Mouse (Mus musculus): ENCODE data around the gene Jph4. TPM values are rescaled to one million over a fixed set of nuclear protein-coding genes. Genes with fewer than 3 reads are reported as not detected.

Jph4 gene
- polyA plus RNA-seq, 1 experiment from 2014 or later, result 21.4 TPM

DNA sequence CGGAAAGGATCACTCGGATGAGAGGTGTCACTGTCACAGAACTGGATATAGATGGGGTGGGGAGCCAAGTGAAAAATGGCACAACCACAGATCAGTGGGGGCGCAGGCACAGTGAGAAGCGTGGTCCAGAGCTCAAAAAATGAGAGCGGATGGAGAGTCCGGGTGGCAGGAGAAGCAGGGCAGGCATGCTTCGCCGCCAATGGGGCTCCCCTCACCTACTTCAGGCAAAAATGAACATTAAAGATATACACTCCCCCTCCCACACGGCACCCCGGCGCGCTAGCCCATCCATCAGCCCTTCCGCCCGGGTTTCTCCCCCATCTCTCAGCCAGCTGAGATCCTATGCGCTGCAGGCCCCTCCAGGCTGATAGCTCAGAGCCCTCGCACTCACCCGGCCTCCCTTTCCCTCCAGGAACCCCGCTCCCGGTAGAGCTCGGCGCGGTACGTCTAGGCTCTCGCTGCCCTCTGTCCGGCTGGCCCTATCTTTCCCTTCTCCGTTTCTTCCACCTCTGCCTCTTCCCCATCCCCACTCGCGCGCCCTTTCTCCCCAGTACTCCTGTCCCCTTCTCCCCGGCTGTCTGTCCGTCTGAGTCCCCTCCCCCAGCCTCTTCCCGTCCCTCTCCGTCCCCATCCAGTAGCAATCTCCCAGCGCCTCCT, 25.4 kb downstream of the Jph4 start:
- Histone ChIP-seq H3K4me2 (peak overlapping the region; percentile 90), H3K27me3 (no peaks in the 10 kb centered on the region), H3K9me3 (no peaks in the 10 kb centered on the region), H3K4me1 (replicated peaks) (peaks cover 74% of the 10 kb centered on the region), H3K9ac (peak overlapping the region; percentile 99), H3K27ac (replicated peaks) (peak overlapping the region; percentile 98), H3K4me3 (peak overlapping the region; percentile 79), H3K36me3 (0 out of 2 replicates have a peak, but pooled peaks cover 3% of the 10 kb centered on the region)
- peak; percentile 23 for ATAC-seq (ENCODE audit: low read depth)
- 2% methylated on average over 33 of the region's 34 CpGs for WGBS

DNA sequence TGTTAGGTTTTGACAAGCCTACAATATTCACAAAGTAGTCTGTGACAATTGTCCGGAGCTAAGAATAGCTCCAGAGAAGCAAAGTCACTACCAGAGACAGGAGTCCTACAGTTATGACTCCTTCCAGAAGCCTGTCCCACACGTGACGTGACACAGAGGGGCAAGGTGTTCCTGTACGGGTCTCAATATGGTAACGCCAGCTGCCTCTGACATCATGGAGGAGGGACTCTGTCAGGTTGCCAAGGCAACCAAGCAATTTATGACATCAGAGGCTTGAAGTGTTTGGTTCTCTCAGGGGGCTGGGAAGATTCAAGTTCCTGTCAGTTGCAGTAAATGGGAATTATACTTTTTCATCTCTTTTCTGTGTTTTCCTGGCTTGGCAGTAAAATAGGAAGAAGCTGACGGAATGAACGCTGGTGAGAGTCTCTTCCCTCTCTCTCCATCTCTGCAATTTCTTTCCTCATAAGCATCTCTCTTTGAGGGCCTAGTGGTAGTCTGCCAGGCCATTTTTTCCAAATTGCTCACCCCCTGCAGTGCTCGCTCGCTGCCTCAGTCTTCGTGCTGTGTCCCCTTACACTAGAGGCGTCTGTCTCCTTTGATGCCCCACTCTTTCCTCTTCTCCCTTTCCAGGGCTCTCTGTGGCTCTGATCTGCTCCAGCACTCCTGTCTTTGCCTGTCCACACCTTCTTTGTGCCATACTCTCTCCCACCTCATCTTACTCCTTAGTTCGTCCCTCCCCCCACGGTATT, 27.4 kb downstream of the Jph4 start:
- peak overlapping the region; percentile 90 for H3K4me2 ChIP-seq
- no peaks in the 10 kb centered on the region for H3K27me3 ChIP-seq
- ATAC-seq (ENCODE audit: low read depth), result no peak
- H3K9me3 ChIP-seq, result no peaks in the 10 kb centered on the region
- H3K27ac ChIP-seq (replicated peaks), result peak overlapping the region; percentile 98
- 0 out of 2 replicates have a peak, but pooled peaks cover 4% of the 10 kb centered on the region for H3K36me3 ChIP-seq
- 29% methylated on average over 13 of the region's 13 CpGs for WGBS
- peak overlapping the region; percentile 99 for H3K9ac ChIP-seq
- peaks cover 78% of the 10 kb centered on the region for H3K4me1 ChIP-seq (replicated peaks)
- H3K4me3 ChIP-seq, result peak overlapping the region; percentile 79

DNA sequence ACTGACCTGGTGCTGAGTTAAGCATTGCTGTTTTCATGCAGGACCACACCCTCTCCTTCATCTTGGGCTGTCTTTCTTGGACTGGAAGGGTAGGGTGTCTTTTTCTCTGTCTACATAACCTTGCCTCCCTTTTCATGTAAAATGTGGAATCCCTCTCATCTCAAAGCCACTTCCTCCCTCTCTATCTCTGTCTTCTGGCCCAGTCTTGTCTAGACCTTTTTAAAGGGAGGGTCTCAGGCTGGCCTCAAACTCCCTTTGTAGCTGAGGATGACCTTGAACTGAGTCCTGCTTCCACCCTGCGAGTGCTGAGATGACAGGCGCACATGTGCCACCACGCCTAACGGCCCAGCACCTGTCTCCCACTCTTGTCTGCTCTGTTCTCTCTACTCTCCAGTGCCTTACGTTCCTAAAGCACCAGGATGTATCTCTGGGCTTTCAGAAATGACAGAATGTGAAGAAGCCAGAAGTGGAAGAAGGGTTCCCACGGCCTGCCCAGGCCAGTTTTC, 30.7 kb downstream of the Jph4 start:
- Histone ChIP-seq H3K4me1 (replicated peaks) (peaks cover 91% of the 10 kb centered on the region), H3K4me3 (no peak overlapping the region), H3K27ac (replicated peaks) (peak overlapping the region; percentile 84), H3K36me3 (peaks cover 14% of the 10 kb centered on the region), H3K27me3 (no peaks in the 10 kb centered on the region), H3K9me3 (no peaks in the 10 kb centered on the region), H3K9ac (peak overlapping the region; percentile 34; the same call in 1 of the 2 replicates), H3K4me2 (peak overlapping the region; percentile 40)
- no peak for ATAC-seq (ENCODE audit: low read depth)
- WGBS, result 85% methylated on average over 6 of the region's 6 CpGs

DNA sequence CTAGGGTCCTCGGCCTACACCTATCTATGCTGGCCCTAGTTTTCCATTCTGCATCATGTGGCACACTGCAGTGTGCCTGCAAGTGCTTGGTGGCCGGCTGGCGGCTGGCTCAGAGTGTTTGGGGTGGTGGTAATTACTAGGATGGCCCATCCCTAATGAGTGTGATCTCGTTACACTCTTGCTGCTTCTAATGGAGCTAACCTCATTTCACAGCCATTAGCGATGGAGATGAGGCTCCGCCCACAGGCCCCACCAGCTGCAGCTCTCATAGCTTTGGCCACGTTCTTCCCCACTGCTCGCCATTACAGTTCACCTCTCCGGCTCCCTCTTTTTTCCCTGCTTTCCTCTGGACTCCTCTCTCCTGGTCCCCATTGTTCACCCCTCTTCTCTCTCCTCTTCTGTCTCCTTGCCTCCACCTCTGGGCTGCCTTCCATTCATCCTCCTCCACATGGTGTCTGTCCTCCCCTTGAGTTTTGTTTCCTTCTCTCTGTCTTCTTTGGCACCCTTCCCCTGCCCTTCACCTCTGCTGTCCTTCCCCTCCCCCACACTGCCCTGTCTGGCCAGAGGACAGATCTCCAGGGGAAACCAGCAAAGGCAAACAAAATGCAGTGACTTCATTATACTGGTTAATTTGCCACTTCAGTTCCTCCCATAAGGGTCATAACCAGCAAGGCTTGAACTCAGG, 31.3 kb downstream of the Jph4 start:
- H3K4me3 ChIP-seq, result no peak overlapping the region
- no peaks in the 10 kb centered on the region for H3K9me3 ChIP-seq
- ATAC-seq (ENCODE audit: low read depth), result peak; percentile 60
- H3K4me2 ChIP-seq, result peak overlapping the region; percentile 40
- peak overlapping the region; percentile 34; the same call in 1 of the 2 replicates for H3K9ac ChIP-seq
- no peaks in the 10 kb centered on the region for H3K27me3 ChIP-seq
- peaks cover 91% of the 10 kb centered on the region for H3K4me1 ChIP-seq (replicated peaks)
- peaks cover 14% of the 10 kb centered on the region for H3K36me3 ChIP-seq
- WGBS, result 18% methylated on average over 9 of the region's 9 CpGs
- peak overlapping the region; percentile 84 for H3K27ac ChIP-seq (replicated peaks)

DNA sequence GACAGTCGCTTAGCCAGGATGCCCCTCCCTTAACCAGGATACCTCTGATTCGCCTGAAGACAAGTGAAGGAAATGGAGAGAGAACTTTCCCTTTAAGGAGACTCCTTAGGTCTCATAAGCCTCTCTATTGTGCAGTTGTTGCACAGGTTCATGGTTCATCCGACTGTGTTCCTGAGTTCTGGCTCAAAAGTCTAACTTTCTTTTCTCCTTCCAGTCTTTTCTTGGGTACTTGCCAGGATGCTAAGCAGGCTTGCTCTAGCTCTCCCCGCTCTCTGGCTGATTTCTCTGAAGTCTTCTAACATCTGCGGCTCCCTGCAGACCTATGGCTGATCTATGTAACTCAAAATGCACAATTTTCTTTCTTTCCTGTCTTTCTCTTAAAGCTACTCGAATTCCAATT, 33.3 kb downstream of the Jph4 start:
- no peak overlapping the region for H3K9ac ChIP-seq
- peaks cover 89% of the 10 kb centered on the region for H3K4me1 ChIP-seq (replicated peaks)
- no peak overlapping the region for H3K4me3 ChIP-seq
- H3K27ac ChIP-seq (replicated peaks), result no peak overlapping the region
- no peaks in the 10 kb centered on the region for H3K27me3 ChIP-seq
- WGBS, result 76% methylated on average over 6 of the region's 6 CpGs
- no peak overlapping the region for H3K4me2 ChIP-seq
- peaks cover 14% of the 10 kb centered on the region for H3K36me3 ChIP-seq
- no peak for ATAC-seq (ENCODE audit: low read depth)
- no peaks in the 10 kb centered on the region for H3K9me3 ChIP-seq

DNA sequence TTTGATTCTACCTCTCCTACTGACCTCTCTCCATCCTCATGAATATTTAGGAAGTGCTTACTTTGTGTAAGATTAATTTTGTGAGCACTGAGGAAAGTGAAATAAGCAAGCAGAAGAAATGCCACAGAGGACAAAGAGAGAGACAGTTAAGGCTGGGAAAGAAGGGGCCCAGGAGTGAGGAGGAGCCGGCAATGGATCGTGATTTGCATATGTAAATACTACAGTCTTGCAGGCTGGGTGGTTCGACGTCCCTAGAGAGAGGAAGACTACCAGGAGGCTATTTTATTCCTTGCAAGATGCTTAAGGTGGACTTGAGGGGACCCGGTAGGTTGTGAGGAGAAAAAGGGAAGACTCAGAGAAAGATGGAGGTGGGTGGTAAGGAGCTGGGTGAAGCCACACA, 35.6 kb downstream of the Jph4 start:
- Histone ChIP-seq H3K27me3 (no peaks in the 10 kb centered on the region), H3K4me1 (replicated peaks) (peaks cover 89% of the 10 kb centered on the region), H3K9ac (peak overlapping the region; percentile 34; the same call in 1 of the 2 replicates), H3K4me2 (no peak overlapping the region), H3K27ac (replicated peaks) (peak overlapping the region; percentile 62; the same call in 1 of the 2 replicates), H3K9me3 (no peaks in the 10 kb centered on the region), H3K4me3 (no peak overlapping the region), H3K36me3 (peaks cover 10% of the 10 kb centered on the region)
- 16% methylated on average over 5 of the region's 5 CpGs for WGBS
- ATAC-seq (ENCODE audit: low read depth), result no peak

DNA sequence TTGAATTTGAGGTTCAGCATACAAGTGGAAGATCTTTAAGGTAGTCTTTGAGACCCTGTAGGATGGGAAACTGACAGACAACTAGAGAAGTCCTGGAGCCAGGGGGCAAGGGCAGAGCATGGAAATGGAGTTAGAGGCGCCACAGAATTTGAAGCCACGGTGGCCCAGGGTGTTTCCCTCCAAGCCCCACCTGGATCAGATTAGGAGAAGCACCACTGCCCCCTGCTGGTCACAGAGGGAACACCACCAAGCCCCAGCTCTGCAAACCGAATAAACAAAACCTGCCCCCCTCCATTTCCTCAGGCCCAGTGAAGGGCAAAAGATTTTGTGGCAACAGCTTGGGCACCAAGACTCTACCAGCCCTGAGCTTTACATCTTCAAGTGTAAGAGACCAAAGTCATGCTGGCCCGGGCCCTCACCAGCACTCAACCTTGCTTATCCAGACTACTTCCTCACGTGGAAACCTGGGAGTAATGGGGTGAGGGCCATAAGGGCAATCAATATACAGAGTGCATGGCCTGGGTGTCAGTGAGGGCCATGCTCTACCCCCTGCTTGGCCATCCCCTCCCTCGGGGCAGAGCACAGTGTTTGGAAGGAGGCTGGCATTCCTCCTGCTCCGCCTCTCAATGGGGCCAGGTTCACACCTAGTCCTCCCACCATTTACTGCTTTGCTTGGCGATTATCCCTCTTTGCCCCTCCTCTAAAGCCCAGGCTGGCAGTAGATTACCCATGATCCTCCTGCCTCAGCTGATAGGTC, 37.3 kb downstream of the Jph4 start:
- peaks cover 18% of the 10 kb centered on the region for H3K36me3 ChIP-seq
- H3K4me2 ChIP-seq, result peak overlapping the region; percentile 51
- peaks cover 80% of the 10 kb centered on the region for H3K4me1 ChIP-seq (replicated peaks)
- H3K9me3 ChIP-seq, result no peaks in the 10 kb centered on the region
- H3K9ac ChIP-seq, result peak overlapping the region; percentile 63
- H3K27ac ChIP-seq (replicated peaks), result peak overlapping the region; percentile 96
- H3K27me3 ChIP-seq, result no peaks in the 10 kb centered on the region
- ATAC-seq (ENCODE audit: low read depth), result peak; percentile 30
- peak overlapping the region; percentile 12; the same call in 1 of the 2 replicates for H3K4me3 ChIP-seq
- 13% methylated on average over 8 of the region's 8 CpGs for WGBS

DNA sequence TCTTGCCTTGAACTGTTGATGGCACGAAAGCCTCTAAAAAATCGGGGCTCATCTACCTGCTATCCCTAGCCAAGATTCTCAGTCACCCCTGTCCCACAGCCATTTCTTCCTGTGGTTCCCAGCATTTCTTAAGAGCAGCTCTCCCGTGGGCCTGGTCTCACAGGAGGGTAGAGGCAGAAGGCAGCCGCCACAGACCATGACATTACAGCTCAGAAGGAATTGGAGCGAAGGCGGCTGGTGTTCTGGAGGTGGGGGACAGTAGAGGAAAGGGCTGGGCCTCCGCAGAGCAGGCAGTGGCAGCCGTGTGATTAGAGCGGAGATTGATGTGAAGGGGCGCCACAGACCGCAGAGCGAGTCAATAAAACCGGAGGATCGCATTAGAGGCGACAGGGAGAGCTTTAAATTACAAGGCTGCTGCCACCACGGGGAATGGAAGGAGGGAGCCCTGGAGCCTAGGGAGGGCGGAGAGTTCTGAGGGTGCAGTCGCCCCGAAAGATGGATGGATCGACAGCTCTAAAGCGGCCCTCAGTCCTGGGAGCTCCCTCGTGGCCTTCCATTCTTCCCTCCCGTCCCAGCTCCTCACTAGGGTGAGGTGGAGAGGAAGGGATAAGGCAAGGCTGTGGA, 38.3 kb downstream of the Jph4 start:
- H3K9me3 ChIP-seq, result no peaks in the 10 kb centered on the region
- H3K27ac ChIP-seq (replicated peaks), result peak overlapping the region; percentile 96
- H3K4me3 ChIP-seq, result peak overlapping the region; percentile 12; the same call in 1 of the 2 replicates
- H3K36me3 ChIP-seq, result peaks cover 23% of the 10 kb centered on the region
- peaks cover 73% of the 10 kb centered on the region for H3K4me1 ChIP-seq (replicated peaks)
- 3% methylated on average over 23 of the region's 23 CpGs for WGBS
- peak overlapping the region; percentile 63 for H3K9ac ChIP-seq
- ATAC-seq (ENCODE audit: low read depth), result peak; percentile 84
- peak overlapping the region; percentile 51 for H3K4me2 ChIP-seq
- no peaks in the 10 kb centered on the region for H3K27me3 ChIP-seq

DNA sequence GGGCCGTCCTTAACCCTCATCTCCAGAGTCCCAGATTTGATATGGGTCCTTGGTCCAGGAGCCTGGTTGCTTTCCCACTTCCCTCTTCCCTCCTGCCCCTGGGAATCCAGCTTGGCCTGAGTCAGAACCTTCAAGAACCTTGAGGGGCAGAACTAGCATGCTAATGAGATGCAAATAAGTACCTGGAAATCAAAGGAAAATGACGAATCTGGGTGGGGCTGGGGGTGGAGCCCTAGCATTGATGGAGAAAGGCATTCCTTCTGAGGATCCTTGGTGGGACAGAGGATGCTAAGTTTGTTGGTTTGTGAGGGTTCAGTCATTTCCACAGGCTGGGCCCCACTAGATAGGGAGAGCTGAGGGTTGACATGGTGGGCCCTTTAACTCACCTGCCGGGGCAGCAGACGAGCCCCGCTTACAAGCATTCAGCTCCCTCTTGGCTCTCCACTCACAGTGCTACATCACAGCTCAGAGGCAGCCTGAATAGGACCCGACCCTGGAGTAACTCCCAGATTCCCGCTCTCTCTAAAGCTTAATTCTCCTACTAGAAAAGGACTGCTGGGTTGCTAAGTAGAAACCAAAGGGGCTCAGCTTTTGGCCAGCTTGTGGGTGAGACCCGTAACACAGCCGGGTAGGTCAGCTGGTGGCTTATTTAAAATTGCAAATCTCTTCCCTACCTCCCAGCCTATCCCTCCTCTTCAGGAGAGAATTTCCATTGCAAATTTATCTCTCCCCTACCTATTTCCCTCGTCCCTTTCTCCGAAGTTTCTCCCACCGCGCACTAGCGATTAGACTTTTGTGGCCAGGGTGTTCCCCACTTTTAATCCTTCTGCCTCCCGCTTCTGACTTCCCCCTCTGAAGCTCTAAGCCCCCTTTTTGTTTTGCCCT, 39.0 kb downstream of the Jph4 start:
- Histone ChIP-seq H3K27ac (replicated peaks) (peak overlapping the region; percentile 96), H3K9ac (peak overlapping the region; percentile 63), H3K36me3 (peaks cover 30% of the 10 kb centered on the region), H3K4me2 (peak overlapping the region; percentile 51), H3K9me3 (no peaks in the 10 kb centered on the region), H3K4me1 (replicated peaks) (peaks cover 71% of the 10 kb centered on the region), H3K27me3 (no peaks in the 10 kb centered on the region), H3K4me3 (no peak overlapping the region)
- 9% methylated on average over 15 of the region's 15 CpGs for WGBS
- ATAC-seq (ENCODE audit: low read depth), result peak; percentile 21; the same call in 1 of the 2 replicates

DNA sequence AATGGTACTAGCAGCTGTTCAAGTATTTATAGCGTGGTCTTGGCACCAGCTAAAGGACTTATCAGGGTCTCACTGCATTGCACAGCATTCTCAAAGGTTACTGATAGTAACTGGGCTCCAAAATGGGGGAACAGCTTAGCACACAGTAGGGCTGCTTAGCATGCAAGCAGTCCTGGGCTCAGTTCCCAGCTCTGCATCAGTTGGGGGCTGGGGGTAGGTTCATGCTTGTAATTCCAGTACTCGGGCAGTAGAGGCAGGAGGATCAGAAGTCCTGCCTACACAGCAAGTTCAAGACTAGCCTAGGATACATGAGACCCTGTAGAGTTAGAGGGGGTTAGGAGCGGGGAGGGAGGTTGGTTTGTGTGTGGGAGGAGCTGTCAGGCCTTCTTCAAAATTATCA, 39.8 kb downstream of the Jph4 start:
- Histone ChIP-seq H3K36me3 (peaks cover 36% of the 10 kb centered on the region), H3K27ac (replicated peaks) (peak overlapping the region; percentile 96), H3K9ac (0 out of 2 replicates have a peak overlapping the region, but pooled peaks have one; percentile 63), H3K9me3 (no peaks in the 10 kb centered on the region), H3K4me2 (no peak overlapping the region), H3K4me1 (replicated peaks) (peaks cover 79% of the 10 kb centered on the region), H3K27me3 (no peaks in the 10 kb centered on the region), H3K4me3 (no peak overlapping the region)
- 64% methylated on average over 3 of the region's 3 CpGs for WGBS
- no peak for ATAC-seq (ENCODE audit: low read depth)
